In genomic region chr4:80949110-80949509, GRCm38 (mm10) we compare ENCODE assay signal across 15 mouse cellular contexts. TPM values are rescaled to one million over a fixed set of nuclear protein-coding genes. Genes with fewer than 3 reads are reported as not detected.
"Had no signal": no experiment of that assay in that cellular context is flagged by ENCODE, and none has a peak within 500 bp of the region (broad histone marks: within the 10 kb centered on the region; RNA-seq: fewer than 3 reads in every experiment).

No protein-coding gene starts in this region.

- H3K9ac ChIP-seq: kidney, embryonic 15.5 days; limb, embryonic 13.5 days; liver, embryonic 12.5 days; liver, embryonic 15.5 days; midbrain, embryonic 12.5 days had no signal

- H3K36me3 ChIP-seq: limb, embryonic 10.5 days; limb, embryonic 13.5 days; liver, embryonic 12.5 days; liver, embryonic 15.5 days; midbrain, embryonic 12.5 days had no signal

- H3K4me1 ChIP-seq: kidney, embryonic 15.5 days; liver, embryonic 12.5 days; liver, embryonic 15.5 days; midbrain, embryonic 12.5 days had no signal

- H3K4me2 ChIP-seq: kidney, embryonic 15.5 days; limb, embryonic 13.5 days; liver, embryonic 12.5 days; liver, embryonic 15.5 days; midbrain, embryonic 12.5 days had no signal

- H3K27me3 ChIP-seq: kidney, embryonic 15.5 days; limb, embryonic 13.5 days; liver, embryonic 12.5 days; liver, embryonic 15.5 days; midbrain, embryonic 12.5 days had no signal

- H3K27ac ChIP-seq: kidney, embryonic 15.5 days; limb, embryonic 10.5 days; limb, embryonic 13.5 days; liver, embryonic 12.5 days; macrophage; midbrain, embryonic 12.5 days had no signal

- H3K4me3 ChIP-seq: kidney, embryonic 15.5 days; limb, embryonic 10.5 days; limb, embryonic 13.5 days; liver, embryonic 12.5 days; liver, embryonic 15.5 days; midbrain, embryonic 12.5 days had no signal

- DNase-seq: kidney, adult 11 months; kidney, adult 8-10 months; kidney, postnatal 10 days; kidney, postnatal 36 days; lung, adult 2 months; thymus, postnatal 25 days had no signal

- H3K9me3 ChIP-seq: kidney, embryonic 15.5 days; limb, embryonic 10.5 days; limb, embryonic 13.5 days; liver, embryonic 12.5 days; liver, embryonic 15.5 days; midbrain, embryonic 12.5 days had no signal

- ATAC-seq: hindbrain, embryonic 16.5 days; midbrain, embryonic 16.5 days had no signal

RNA-seq across cellular contexts. Expression of gene Lurap1l, which starts 38.7 kb away (rescaled TPM):
- polyA plus RNA-seq: macrophage had no signal
